Mouse (Mus musculus) spleen, adult 2 months (tissue): ENCODE measurements at regions not wholly inside any gene's neighbourhood (a gene's known extent, or its start where the extent isn't known, plus 50 kb on each side); places are given as distances from the start of the nearest gene placed in this dataset.

Experiments used
- CTCF ChIP-seq: fragments of 200-500 bp; IDR thresholded peaks from 2 replicates; pipeline ENCODE4 v1.5.1; 2011; ENCODE audit warnings: mild to moderate bottlenecking, inconsistent platforms; ENCODE audit not compliant: insufficient read depth, insufficient read length, insufficient replicate concordance; ENCODE audit errors: extremely low read depth
- POLR2A ChIP-seq: fragments of 200-500 bp; IDR thresholded peaks from 2 replicates; pipeline ENCODE4 v1.6.1; 2011; ENCODE audit warnings: low read depth, low read length, inconsistent platforms

- TF ChIP-seq POLR2A, result no peak
- no peak for TF ChIP-seq CTCF
Observed at GRCm38 (mm10) chr2:10745127-10745526, 374.8 kb downstream of the Sfmbt2 start.
